Mouse (Mus musculus): ENCODE measurements around the gene Olfr983. TPM values are rescaled to one million over a fixed set of nuclear protein-coding genes. Genes with fewer than 3 reads are reported as not detected.

Olfr983 gene
- polyA plus RNA-seq (2015; fragmentation: Nextera tagmentation; extraction: Ambion mirVana), result not detected in 2 replicates

DNA sequence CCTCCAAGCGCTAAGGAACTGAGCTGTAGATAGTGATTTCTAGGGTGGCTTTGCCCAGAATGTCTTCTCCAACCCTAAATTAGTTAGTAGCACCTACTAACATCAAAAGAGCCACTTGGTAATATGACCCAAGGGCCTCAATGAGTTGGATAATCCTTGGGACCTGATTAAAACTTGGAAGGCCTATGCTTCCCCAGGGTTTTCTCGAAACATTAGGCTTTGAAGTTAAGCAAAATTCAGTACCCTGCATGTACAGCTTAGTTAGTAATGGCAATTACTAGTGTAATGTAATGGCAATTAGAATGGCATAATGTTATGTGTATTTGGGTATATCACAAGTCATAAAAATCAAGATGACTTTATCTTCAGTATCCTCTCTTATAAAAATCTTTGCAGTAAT, at the start of gene Olfr983:
Gene Olfr983, minus strand, starts transcription at position 101 of the 400 bp plus-strand sequence.
- Histone ChIP-seq H3K4me1 (no peaks in the 10 kb centered on the region), H3K36me3 (no peaks in the 10 kb centered on the region), H3K4me2 (no peak within 1 kb of the TSS), H3K9ac (no peak within 1 kb of the TSS), H3K27me3 (replicated peaks) (no peaks in the 10 kb centered on the region), H3K27ac (replicated peaks) (no peak within 1 kb of the TSS), H3K9me3 (no peaks in the 10 kb centered on the region), H3K4me3 (no peak within 1 kb of the TSS)
- 67% methylated on average over 2 of the region's 2 CpGs for WGBS
- no peak for ATAC-seq (ENCODE audit: extremely low read depth, insufficient number of reproducible peaks, low FRiP score, low TSS enrichment)

DNA sequence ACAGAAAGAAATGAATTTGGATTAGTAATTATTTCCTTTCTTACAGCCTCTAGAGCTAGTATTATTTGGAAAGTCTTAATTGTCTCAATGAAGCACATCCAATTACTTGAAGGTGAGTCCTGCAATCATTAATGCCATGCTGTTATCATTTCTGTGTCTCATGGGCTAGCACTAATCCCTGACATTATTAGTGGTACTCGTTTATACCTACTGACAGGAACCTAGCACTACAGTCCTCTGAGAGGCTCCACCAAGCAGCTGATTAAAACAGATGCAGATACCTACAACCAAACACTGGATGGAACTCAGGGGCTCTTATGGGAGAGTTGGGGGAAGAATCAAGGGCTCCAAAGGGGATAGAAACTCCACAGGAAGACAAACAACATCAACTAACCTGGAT, 48.1 kb upstream of the Olfr983 start:
- H3K9me3 ChIP-seq, result no peaks in the 10 kb centered on the region
- no peak overlapping the region for H3K27ac ChIP-seq (replicated peaks)
- H3K36me3 ChIP-seq, result no peaks in the 10 kb centered on the region
- ATAC-seq (ENCODE audit: extremely low read depth, insufficient number of reproducible peaks, low FRiP score, low TSS enrichment), result no peak
- no peaks in the 10 kb centered on the region for H3K27me3 ChIP-seq (replicated peaks)
- H3K4me3 ChIP-seq, result no peak overlapping the region
- H3K4me2 ChIP-seq, result no peak overlapping the region
- H3K4me1 ChIP-seq, result no peaks in the 10 kb centered on the region
- 45% methylated on average over 1 of the region's 1 CpGs for WGBS
- H3K9ac ChIP-seq, result no peak overlapping the region

DNA sequence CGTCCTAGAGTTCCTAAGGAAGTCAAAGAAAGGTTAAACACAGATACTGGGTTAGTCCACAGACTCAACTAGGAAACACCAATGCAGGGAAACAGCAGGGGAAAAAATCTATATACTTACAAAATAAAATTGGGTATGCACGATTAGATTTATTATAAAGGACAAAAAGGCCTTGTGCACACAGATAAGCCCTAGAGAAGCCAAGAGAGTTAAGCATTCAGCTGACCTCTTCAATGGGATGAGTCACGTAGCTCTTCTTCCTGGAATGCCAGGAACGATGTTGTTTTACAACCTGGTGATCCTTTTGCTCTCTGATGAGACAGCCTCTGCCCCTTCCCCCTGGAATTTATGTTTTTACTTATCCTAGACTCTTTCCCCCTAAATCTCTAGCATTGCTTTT, 46.1 kb upstream of the Olfr983 start:
- H3K4me3 ChIP-seq, result no peak overlapping the region
- ATAC-seq (ENCODE audit: extremely low read depth, insufficient number of reproducible peaks, low FRiP score, low TSS enrichment), result no peak
- H3K36me3 ChIP-seq, result no peaks in the 10 kb centered on the region
- no peaks in the 10 kb centered on the region for H3K4me1 ChIP-seq
- H3K9me3 ChIP-seq, result no peaks in the 10 kb centered on the region
- no peaks in the 10 kb centered on the region for H3K27me3 ChIP-seq (replicated peaks)
- H3K9ac ChIP-seq, result no peak overlapping the region
- H3K4me2 ChIP-seq, result no peak overlapping the region
- 49% methylated on average over 4 of the region's 4 CpGs for WGBS
- no peak overlapping the region for H3K27ac ChIP-seq (replicated peaks)

DNA sequence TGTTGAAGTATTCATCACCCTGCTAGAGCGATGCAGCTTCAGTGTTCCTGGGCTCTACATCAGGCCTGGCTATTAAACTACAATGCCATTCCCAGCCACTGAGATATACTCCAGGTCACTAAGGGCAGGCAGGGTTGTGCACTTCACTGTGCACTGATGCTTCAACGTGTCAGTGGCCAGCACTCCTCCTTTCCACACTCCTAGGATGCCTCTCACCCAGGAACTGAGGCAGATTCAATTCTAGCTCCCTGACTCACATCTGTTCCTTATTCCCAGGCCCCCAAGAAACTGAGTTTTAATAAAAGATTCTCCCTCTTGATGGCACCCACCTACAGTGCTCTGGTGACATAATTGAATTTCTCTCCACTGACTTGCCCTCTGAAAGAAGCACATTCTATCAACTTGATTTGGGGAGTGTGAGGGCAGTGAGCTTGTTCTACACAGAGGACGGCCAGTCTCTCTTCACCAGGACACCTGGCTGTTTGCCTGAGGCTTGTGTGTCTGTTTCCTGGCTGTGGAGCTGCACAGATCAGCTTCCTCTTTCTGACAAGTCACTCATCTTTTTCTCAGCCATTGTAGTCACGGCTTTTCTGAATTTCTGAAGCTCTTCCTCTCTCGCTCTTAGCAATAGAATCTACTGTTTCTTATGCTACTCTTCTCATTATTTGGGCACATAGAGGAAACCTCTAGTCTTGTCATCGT, 43.7 kb upstream of the Olfr983 start:
- no peaks in the 10 kb centered on the region for H3K4me1 ChIP-seq
- no peaks in the 10 kb centered on the region for H3K36me3 ChIP-seq
- no peak overlapping the region for H3K27ac ChIP-seq (replicated peaks)
- no peaks in the 10 kb centered on the region for H3K27me3 ChIP-seq (replicated peaks)
- H3K4me3 ChIP-seq, result no peak overlapping the region
- 65% methylated on average over 6 of the region's 6 CpGs for WGBS
- no peak overlapping the region for H3K9ac ChIP-seq
- ATAC-seq (ENCODE audit: extremely low read depth, insufficient number of reproducible peaks, low FRiP score, low TSS enrichment), result no peak
- H3K4me2 ChIP-seq, result no peak overlapping the region
- no peaks in the 10 kb centered on the region for H3K9me3 ChIP-seq

DNA sequence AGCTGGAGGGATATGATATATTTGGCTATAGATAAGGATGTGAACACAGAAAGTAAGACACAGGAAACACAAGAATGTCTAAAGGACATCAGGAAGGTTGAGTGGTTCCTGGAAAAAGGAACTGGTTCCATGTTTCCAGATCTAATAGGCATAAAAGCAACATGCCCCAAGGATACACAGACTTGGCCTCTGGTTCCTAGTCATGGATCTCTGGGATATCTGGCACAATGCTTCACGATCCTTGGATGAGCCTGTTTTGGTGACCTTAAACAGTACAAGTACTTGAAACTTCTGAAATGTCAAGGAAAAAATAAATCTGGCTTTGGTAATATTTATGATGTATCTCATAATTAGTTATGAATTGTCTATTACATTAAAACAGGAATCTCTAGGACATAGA, 37.2 kb upstream of the Olfr983 start:
- 82% methylated on average over 1 of the region's 1 CpGs for WGBS
- Histone ChIP-seq H3K27me3 (replicated peaks) (no peaks in the 10 kb centered on the region), H3K4me3 (no peak overlapping the region), H3K36me3 (no peaks in the 10 kb centered on the region), H3K27ac (replicated peaks) (no peak overlapping the region), H3K9me3 (no peaks in the 10 kb centered on the region), H3K4me2 (no peak overlapping the region), H3K4me1 (no peaks in the 10 kb centered on the region), H3K9ac (no peak overlapping the region)
- ATAC-seq (ENCODE audit: extremely low read depth, insufficient number of reproducible peaks, low FRiP score, low TSS enrichment), result no peak

DNA sequence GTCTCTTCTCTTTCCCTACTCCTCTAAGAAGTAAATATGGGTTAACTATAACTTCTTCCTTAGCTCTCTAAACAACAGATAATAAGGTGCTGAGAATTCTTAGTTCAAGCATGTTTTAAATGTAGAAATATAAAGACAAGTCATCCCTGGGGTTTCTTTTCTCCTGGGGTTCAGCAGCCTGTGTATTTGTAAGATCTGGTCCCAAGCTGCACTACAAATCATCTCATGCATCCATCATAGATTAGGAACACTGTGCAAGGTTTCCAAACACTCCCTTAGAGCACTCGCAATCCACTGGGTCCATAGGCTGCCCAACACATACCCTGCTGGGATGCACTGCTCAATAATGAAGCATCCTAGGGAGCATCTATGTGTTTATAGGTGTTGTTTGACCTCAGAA, 36.7 kb upstream of the Olfr983 start, which contains the start of gene Olfr985:
Gene Olfr985, minus strand, starts transcription at position 101 of the 400 bp plus-strand sequence.
- no peak within 1 kb of the TSS for H3K4me2 ChIP-seq
- H3K36me3 ChIP-seq, result no peaks in the 10 kb centered on the region
- no peaks in the 10 kb centered on the region for H3K27me3 ChIP-seq (replicated peaks)
- ATAC-seq (ENCODE audit: extremely low read depth, insufficient number of reproducible peaks, low FRiP score, low TSS enrichment), result no peak
- no peak within 1 kb of the TSS for H3K4me3 ChIP-seq
- no peak within 1 kb of the TSS for H3K27ac ChIP-seq (replicated peaks)
- H3K9ac ChIP-seq, result no peak within 1 kb of the TSS
- H3K4me1 ChIP-seq, result no peaks in the 10 kb centered on the region
- H3K9me3 ChIP-seq, result no peaks in the 10 kb centered on the region
- 74% methylated on average over 1 of the region's 1 CpGs for WGBS

DNA sequence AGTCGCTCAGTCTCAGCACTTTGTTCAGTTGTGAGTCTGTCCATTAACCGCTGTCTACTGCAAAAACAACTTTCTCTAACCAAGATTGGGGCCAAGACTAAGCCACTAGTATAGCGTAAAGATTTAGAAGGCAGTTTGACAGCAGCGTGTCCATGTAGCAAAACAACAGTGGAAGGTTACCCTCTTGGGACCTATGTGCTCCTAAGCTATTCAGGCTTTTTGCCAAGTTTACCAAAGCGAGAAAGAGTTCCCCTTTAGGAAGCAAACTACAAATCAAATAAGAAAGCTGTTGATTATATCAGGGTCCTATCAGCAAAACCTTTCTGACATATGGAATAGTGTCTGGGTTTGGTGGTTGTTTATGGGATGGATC, 23.9 kb upstream of the Olfr983 start:
- no peak overlapping the region for H3K27ac ChIP-seq (replicated peaks)
- no peaks in the 10 kb centered on the region for H3K27me3 ChIP-seq (replicated peaks)
- no peaks in the 10 kb centered on the region for H3K9me3 ChIP-seq
- ATAC-seq (ENCODE audit: extremely low read depth, insufficient number of reproducible peaks, low FRiP score, low TSS enrichment), result no peak
- H3K4me1 ChIP-seq, result no peaks in the 10 kb centered on the region
- no peak overlapping the region for H3K4me3 ChIP-seq
- H3K9ac ChIP-seq, result no peak overlapping the region
- WGBS, result 71% methylated on average over 5 of the region's 5 CpGs
- H3K36me3 ChIP-seq, result no peaks in the 10 kb centered on the region
- H3K4me2 ChIP-seq, result no peak overlapping the region; the same call in 1 of the 2 replicates

DNA sequence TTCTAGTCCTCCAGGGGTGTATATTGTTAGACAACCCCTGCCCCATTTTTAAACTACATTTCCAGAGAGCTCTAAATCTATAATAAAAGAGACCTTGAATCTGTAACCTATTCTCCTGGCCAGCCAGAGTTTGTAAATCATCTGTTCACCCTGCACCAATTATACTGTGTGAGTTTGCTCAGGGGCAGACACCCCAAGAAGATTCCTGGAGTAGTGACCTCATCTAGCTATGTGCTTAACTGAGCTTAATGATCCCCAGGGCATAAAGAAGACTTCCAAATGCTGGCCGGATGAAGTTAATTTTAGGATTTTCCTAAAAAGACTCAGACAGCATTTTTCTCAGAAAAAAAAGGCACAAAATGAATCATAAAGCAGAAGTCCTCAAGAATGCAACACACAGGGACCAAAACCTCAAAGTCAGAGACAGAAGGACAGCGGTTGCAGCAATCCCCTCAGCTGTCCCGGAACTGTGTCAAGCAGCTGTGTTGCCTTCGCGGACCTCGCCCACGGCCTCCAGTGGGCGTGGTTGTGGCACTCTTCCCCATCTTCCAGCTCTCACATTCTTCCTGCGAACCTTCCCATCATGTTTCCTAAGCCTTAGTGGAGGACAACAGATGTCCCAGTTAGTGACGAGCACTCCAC, 23.4 kb upstream of the Olfr983 start:
- no peaks in the 10 kb centered on the region for H3K36me3 ChIP-seq
- H3K4me3 ChIP-seq, result no peak overlapping the region
- no peaks in the 10 kb centered on the region for H3K9me3 ChIP-seq
- no peak overlapping the region; the same call in 1 of the 2 replicates for H3K4me2 ChIP-seq
- no peak overlapping the region for H3K27ac ChIP-seq (replicated peaks)
- no peak overlapping the region for H3K9ac ChIP-seq
- no peaks in the 10 kb centered on the region for H3K27me3 ChIP-seq (replicated peaks)
- 45% methylated on average over 10 of the region's 10 CpGs for WGBS
- H3K4me1 ChIP-seq, result no peaks in the 10 kb centered on the region
- ATAC-seq (ENCODE audit: extremely low read depth, insufficient number of reproducible peaks, low FRiP score, low TSS enrichment), result no peak

DNA sequence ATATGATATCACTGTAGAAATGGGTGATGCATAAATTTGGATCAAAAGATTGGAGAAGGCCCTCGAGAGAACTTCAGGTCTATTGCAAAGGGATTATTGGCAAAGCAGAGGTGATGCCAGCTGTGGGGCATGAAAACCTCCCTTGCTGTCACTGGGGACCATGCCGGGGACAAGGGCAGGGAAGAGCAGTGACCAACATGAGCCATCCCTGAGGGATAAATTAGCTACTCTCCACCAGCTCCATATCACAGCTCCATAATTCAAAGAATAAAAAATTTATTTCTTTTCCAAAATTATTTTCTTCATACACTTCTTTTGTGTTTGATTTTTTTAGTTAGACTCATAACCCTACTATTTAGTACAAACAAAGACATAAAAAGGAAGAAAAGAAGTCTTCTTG, 20.7 kb upstream of the Olfr983 start, which contains the start of gene Olfr984:
Gene Olfr984, minus strand, starts transcription at position 101 of the 400 bp plus-strand sequence.
- H3K27ac ChIP-seq (replicated peaks), result no peak within 1 kb of the TSS
- 73% methylated on average over 2 of the region's 2 CpGs for WGBS
- H3K36me3 ChIP-seq, result no peaks in the 10 kb centered on the region
- no peaks in the 10 kb centered on the region for H3K4me1 ChIP-seq
- no peak for ATAC-seq (ENCODE audit: extremely low read depth, insufficient number of reproducible peaks, low FRiP score, low TSS enrichment)
- H3K9ac ChIP-seq, result no peak within 1 kb of the TSS
- no peak within 1 kb of the TSS for H3K4me2 ChIP-seq
- no peaks in the 10 kb centered on the region for H3K27me3 ChIP-seq (replicated peaks)
- no peaks in the 10 kb centered on the region for H3K9me3 ChIP-seq
- no peak within 1 kb of the TSS for H3K4me3 ChIP-seq

DNA sequence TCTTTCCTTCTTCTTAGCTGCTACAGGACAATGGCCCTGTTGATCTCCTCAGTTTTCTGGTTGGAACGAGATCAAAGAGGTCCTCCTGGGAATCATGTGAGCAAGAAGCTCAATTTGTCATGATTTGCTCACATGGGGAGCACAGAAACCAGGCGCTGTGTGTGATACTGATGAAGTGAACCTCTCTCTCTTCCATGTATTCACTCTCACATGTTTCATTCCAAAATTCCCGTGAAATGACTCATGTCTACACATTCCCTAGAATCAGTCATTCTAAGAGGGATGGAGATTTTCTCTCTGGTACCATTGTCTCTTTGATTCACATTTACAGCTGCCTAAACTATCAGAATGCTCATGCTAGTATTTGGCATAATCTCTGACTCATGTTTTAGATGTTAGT, 1.4 kb upstream of the Olfr983 start:
- Histone ChIP-seq H3K4me2 (no peak overlapping the region), H3K27ac (replicated peaks) (no peak overlapping the region), H3K4me1 (no peaks in the 10 kb centered on the region), H3K36me3 (no peaks in the 10 kb centered on the region), H3K9ac (no peak overlapping the region), H3K9me3 (no peaks in the 10 kb centered on the region), H3K27me3 (replicated peaks) (no peaks in the 10 kb centered on the region), H3K4me3 (no peak overlapping the region)
- WGBS, result 55% methylated on average over 3 of the region's 3 CpGs
- ATAC-seq (ENCODE audit: extremely low read depth, insufficient number of reproducible peaks, low FRiP score, low TSS enrichment), result no peak

DNA sequence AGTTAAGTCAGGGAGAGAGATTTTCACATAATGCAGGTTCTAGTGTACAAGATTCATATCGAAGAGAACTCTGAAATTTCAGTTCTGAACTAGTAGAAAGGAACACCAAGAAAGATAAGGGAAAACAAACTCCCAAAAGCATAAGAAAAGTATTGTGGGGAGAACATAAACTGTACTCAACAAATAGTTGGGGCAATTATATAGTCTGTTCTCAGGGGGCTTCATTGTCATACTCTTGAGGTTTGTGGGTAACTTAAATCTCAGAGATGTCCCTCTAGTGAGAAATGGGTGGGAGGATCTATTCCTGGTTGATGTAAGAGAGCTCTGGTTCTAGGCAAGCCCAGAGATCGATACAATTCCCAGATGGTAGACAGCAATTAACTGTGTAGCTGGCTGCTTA, 19.9 kb downstream of the Olfr983 start, which contains the start of gene Olfr982:
Gene Olfr982, plus strand, starts transcription at position 301 of the 400 bp plus-strand sequence.
- Histone ChIP-seq H3K4me1 (no peaks in the 10 kb centered on the region), H3K27ac (replicated peaks) (no peak within 1 kb of the TSS), H3K4me2 (no peak within 1 kb of the TSS), H3K9me3 (no peaks in the 10 kb centered on the region), H3K27me3 (replicated peaks) (no peaks in the 10 kb centered on the region), H3K4me3 (no peak within 1 kb of the TSS), H3K36me3 (no peaks in the 10 kb centered on the region), H3K9ac (no peak within 1 kb of the TSS)
- 71% methylated on average over 2 of the region's 2 CpGs for WGBS
- no peak for ATAC-seq (ENCODE audit: extremely low read depth, insufficient number of reproducible peaks, low FRiP score, low TSS enrichment)

DNA sequence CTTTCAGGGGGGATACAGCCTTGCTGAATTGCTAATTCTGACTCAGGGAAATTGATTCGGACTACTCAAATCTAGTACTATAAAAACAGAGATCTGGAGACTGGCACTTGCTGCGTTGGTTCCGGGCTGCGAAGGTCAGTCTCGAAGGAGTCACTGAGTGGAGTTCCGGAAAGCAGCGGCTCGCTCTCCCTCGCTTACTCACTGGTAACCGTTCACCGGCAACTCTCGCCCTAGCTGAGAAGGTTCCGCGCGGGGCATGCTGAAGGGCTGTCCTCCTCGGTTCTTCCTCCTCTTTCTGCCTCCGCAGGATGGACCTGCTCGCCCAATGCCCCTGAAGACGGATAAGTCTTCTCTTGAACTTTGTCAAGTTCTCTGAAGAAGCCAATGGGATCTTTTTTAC, 43.3 kb downstream of the Olfr983 start:
- no peak for ATAC-seq (ENCODE audit: extremely low read depth, insufficient number of reproducible peaks, low FRiP score, low TSS enrichment)
- Histone ChIP-seq H3K4me1 (no peaks in the 10 kb centered on the region), H3K27me3 (replicated peaks) (no peaks in the 10 kb centered on the region), H3K36me3 (no peaks in the 10 kb centered on the region), H3K27ac (replicated peaks) (no peak overlapping the region), H3K9ac (no peak overlapping the region), H3K9me3 (no peaks in the 10 kb centered on the region), H3K4me2 (no peak overlapping the region), H3K4me3 (no peak overlapping the region)
- WGBS, result 84% methylated on average over 19 of the region's 19 CpGs

Measured in heart, embryonic 13.5 days (tissue).